Mouse (Mus musculus) midbrain, embryonic 12.5 days (tissue): Measurements from ENCODE around the gene Slc25a13. TPM values are rescaled to one million over a fixed set of nuclear protein-coding genes. Genes with fewer than 3 reads are reported as not detected.

Source experiments
- ATAC-seq: fragments of 200-750 bp; cut with Nextera tagmentation; 2 replicates; pipeline ENCODE4 v1.8.0; 2017; ENCODE audit warnings: low read depth, moderate TSS enrichment, moderate library complexity; ENCODE audit not compliant: low FRiP score
- H3K27ac ChIP-seq: fragments of 300-500 bp; sonication (generic); replicated peaks from 2 replicates; pipeline ENCODE4 v1.5.1; 2016; ENCODE audit warnings: mild to moderate bottlenecking
- H3K27me3 ChIP-seq: fragments of 300-500 bp; sonication (generic); 2 replicates; pipeline ENCODE4 v1.6.1; 2016; ENCODE audit warnings: mild to moderate bottlenecking
- H3K36me3 ChIP-seq: fragments of 300-500 bp; sonication (generic); 2 replicates; pipeline ENCODE4 v1.6.1; 2016
- H3K4me1 ChIP-seq: fragments of 300-500 bp; sonication (generic); 2 replicates; pipeline ENCODE4 v1.6.1; 2016
- H3K4me2 ChIP-seq: fragments of 300-500 bp; sonication (generic); replicated peaks from 2 replicates; pipeline ENCODE4 v1.6.1; 2016; ENCODE audit warnings: mild to moderate bottlenecking, moderate library complexity
- H3K4me3 ChIP-seq: fragments of 300-500 bp; sonication (generic); 2 replicates; pipeline ENCODE4 v1.5.1; 2016; ENCODE audit warnings: mild to moderate bottlenecking
- H3K9ac ChIP-seq: fragments of 300-500 bp; sonication (generic); replicated peaks from 2 replicates; pipeline ENCODE4 v1.6.1; 2016; ENCODE audit warnings: mild to moderate bottlenecking, moderate library complexity
- H3K9me3 ChIP-seq: fragments of 300-500 bp; sonication (generic); 2 replicates; pipeline ENCODE4 v1.6.1; 2016; ENCODE audit warnings: mild to moderate bottlenecking
- WGBS: fragments of 180-500 bp; shearing (Covaris S2); methylation state at CpG from one replicate; pipeline ENCODE4 v1.1.7; 2016; 5-methylcytosine and 5-hydroxymethylcytosine counted together
- polyA plus RNA-seq: library from polyadenylated mRNA; unstranded; fragments of >200 nt; fragmentation: Nextera tagmentation; extraction: Ambion mirVana; gene quantifications from 2 replicates; pipeline ENCODE4 v1.2.1, GENCODE M21; 2016

Slc25a13 gene
- polyA plus RNA-seq, 1 experiment from 2014 or later: 23.6 TPM

DNA sequence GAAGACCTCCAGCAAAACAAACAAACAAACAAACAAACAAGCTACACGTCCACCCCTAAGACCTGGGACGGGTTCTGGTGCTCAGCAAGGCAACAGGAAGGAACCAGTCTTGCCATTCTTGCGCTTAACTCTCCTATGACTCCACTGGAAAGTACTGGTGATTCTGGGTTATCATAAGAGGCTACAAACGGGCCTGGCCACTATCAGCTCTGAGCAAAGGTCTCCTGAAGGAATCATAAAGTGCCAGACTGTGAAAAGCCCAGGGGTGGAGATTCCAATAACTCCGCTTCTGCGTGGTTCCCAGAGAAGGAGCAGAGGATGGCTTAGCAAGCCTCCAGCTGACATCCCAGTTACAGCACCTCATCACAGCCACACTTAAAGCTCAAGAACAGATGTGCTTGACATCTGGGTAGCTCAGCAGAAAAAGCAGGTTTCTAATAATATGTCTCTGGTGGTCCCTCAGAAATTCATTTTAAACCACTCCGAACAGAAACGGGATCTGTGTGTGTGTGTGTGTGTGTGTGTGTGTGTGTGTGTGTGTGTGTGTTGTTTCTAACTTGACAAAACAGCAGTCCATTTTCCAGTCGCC, 116.0 kb downstream of the Slc25a13 start:
- peaks cover 5% of the 10 kb centered on the region; the same call in 1 of the 2 replicates for H3K4me1 ChIP-seq
- H3K4me3 ChIP-seq: no peak overlapping the region
- H3K27ac ChIP-seq: no peak overlapping the region
- 89% methylated on average over 9 of the region's 9 CpGs for WGBS
- no peak overlapping the region for H3K9ac ChIP-seq
- H3K4me2 ChIP-seq: no peak overlapping the region
- no peaks in the 10 kb centered on the region for H3K9me3 ChIP-seq
- 0 out of 2 replicates have a peak, but pooled peaks cover 4% of the 10 kb centered on the region for H3K36me3 ChIP-seq
- ATAC-seq: no peak
- H3K27me3 ChIP-seq: 0 out of 2 replicates have a peak, but pooled peaks cover 5% of the 10 kb centered on the region

DNA sequence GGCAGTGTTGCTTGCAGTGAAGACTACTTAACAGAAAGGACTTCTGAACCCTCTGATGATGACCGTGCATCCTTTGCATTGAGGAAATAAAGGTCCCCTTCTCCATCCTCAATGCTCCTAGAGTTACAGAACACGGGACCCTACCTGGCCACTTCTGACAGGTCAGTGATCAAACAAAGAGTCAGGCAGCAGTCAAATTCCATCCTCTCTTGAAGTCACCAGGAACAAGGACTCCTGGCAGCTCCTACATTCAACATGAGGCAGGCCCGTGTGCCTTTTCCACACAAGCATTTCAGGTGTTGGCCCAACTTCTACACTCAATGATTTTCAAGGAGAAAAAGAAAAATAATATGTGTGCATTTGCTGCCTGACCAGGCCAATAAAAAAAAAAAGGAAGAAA, 123.0 kb downstream of the Slc25a13 start:
- H3K27me3 ChIP-seq: no peaks in the 10 kb centered on the region
- no peak overlapping the region for H3K4me2 ChIP-seq
- H3K9me3 ChIP-seq: no peaks in the 10 kb centered on the region
- H3K36me3 ChIP-seq: no peaks in the 10 kb centered on the region
- ATAC-seq: no peak
- no peaks in the 10 kb centered on the region for H3K4me1 ChIP-seq
- 85% methylated on average over 3 of the region's 3 CpGs for WGBS
- no peak overlapping the region for H3K27ac ChIP-seq
- H3K4me3 ChIP-seq: no peak overlapping the region
- no peak overlapping the region for H3K9ac ChIP-seq

DNA sequence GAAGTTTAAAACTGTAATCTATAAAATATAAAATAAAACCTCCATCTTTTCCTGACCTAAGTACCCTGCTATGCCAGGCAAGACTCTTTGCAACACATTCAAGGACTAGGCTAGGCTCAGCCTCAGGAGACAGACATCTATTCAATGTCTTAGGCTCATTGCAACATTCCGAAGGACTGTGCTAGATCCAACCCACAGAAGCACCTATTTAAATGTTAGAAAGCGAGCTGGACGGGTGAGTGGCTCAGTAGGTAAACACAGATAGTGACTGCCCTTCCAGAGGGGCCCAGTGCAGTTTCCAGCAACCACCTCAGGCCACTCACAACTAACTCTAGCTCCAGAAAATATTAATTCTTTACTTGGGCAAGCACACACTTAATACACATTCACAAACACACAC, 123.5 kb downstream of the Slc25a13 start:
- ATAC-seq: no peak
- H3K36me3 ChIP-seq: no peaks in the 10 kb centered on the region
- no peaks in the 10 kb centered on the region for H3K27me3 ChIP-seq
- no peak overlapping the region for H3K4me2 ChIP-seq
- no peak overlapping the region for H3K9ac ChIP-seq
- H3K9me3 ChIP-seq: no peaks in the 10 kb centered on the region
- 70% methylated on average over 3 of the region's 3 CpGs for WGBS
- H3K4me1 ChIP-seq: no peaks in the 10 kb centered on the region
- H3K27ac ChIP-seq: no peak overlapping the region
- no peak overlapping the region for H3K4me3 ChIP-seq

DNA sequence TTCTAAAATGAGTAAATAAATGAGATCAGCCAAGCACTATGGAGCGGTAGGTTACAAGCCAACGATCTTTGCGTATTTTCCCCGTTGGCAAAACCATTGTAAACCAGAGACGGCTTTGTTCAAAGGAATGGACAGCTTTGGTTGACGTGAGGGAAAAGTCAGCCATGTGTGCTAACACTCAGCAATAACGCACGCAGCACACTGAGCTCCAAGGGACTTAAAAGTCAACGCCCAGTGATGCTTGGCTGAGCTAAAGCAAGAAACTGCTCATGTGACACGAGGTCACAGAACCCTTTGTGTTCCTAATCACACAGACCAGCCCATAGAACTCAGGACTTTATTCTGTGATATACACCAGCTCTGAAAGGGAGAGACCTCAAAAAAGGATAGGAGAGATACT, 124.5 kb downstream of the Slc25a13 start:
- 18% methylated on average over 10 of the region's 10 CpGs for WGBS
- H3K27ac ChIP-seq: no peak overlapping the region
- no peaks in the 10 kb centered on the region for H3K4me1 ChIP-seq
- H3K36me3 ChIP-seq: no peaks in the 10 kb centered on the region
- no peak overlapping the region for H3K4me2 ChIP-seq
- ATAC-seq: no peak
- H3K27me3 ChIP-seq: no peaks in the 10 kb centered on the region
- no peak overlapping the region for H3K4me3 ChIP-seq
- H3K9me3 ChIP-seq: no peaks in the 10 kb centered on the region
- H3K9ac ChIP-seq: no peak overlapping the region

DNA sequence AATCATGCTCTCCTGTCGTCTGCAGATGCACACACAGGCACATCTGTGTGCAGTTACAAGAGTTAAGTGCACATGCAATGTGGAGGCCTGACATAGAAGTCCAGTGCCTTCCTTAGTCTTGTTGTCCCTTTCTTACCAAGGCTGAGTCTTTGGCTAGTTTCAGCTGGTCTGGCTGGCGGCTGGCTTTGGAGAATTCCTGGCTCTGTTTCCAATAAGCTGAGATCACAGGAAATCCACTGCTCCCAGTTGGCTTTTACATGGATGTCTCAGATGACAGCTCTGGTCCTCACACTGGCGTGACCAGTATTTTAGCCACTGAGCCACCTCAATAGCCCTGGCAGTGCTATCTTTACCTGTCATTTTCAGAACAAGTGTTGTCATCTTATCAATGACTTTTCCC, 126.0 kb downstream of the Slc25a13 start:
- H3K4me2 ChIP-seq: no peak overlapping the region
- H3K4me3 ChIP-seq: no peak overlapping the region
- H3K36me3 ChIP-seq: no peaks in the 10 kb centered on the region
- ATAC-seq: no peak
- H3K9ac ChIP-seq: no peak overlapping the region
- no peaks in the 10 kb centered on the region for H3K27me3 ChIP-seq
- no peaks in the 10 kb centered on the region for H3K9me3 ChIP-seq
- no peak overlapping the region for H3K27ac ChIP-seq
- no peaks in the 10 kb centered on the region for H3K4me1 ChIP-seq
- WGBS: 87% methylated on average over 3 of the region's 3 CpGs

DNA sequence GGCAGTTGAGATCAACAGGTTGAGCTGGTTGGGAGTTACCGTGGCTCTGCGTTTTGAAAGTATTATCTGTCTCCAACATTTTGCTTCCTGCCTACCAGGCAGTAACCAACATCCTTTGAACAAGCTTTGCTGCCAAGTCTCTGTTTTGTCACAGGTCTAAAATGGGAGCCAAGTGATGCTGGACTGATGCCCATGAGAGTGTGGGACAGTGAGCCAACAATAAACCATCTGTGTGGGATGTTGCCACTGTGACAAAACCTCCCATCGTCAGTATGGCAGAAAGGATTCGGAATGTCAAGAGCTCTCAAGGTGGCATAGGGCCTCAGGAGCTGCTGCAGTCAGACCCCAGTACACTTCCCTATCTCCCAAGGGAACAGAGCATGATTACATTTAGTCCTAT, 128.8 kb downstream of the Slc25a13 start:
- H3K4me3 ChIP-seq: no peak overlapping the region
- no peaks in the 10 kb centered on the region for H3K36me3 ChIP-seq
- 93% methylated on average over 4 of the region's 4 CpGs for WGBS
- no peak overlapping the region for H3K4me2 ChIP-seq
- no peak for ATAC-seq
- H3K27ac ChIP-seq: no peak overlapping the region
- no peaks in the 10 kb centered on the region for H3K27me3 ChIP-seq
- H3K9ac ChIP-seq: no peak overlapping the region
- no peaks in the 10 kb centered on the region for H3K9me3 ChIP-seq
- no peaks in the 10 kb centered on the region for H3K4me1 ChIP-seq

DNA sequence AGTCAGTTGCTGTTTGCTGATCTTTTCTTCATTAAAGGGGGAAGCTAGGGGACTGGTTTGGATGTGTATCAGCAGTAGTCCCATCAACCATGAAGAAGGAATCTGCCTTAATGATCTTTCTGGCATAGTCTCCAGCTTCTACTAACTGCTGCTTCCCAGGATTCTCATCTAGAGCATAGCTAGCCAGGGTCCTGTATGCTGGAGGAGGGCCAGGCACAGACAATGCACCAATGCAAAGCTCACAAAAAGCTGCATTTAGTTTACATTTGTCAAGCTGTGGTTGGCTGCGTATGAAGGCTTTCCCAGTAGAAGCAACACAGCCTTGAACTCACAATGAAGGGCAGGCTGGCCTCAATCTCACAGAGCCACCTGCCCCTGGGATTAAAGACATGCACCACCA, 136.5 kb downstream of the Slc25a13 start:
- no peak overlapping the region for H3K27ac ChIP-seq
- no peaks in the 10 kb centered on the region for H3K27me3 ChIP-seq
- H3K4me2 ChIP-seq: no peak overlapping the region
- no peaks in the 10 kb centered on the region for H3K9me3 ChIP-seq
- no peak overlapping the region for H3K9ac ChIP-seq
- ATAC-seq: no peak
- H3K36me3 ChIP-seq: no peaks in the 10 kb centered on the region
- H3K4me3 ChIP-seq: no peak overlapping the region
- WGBS: 95% methylated on average over 1 of the region's 1 CpGs
- no peaks in the 10 kb centered on the region for H3K4me1 ChIP-seq

DNA sequence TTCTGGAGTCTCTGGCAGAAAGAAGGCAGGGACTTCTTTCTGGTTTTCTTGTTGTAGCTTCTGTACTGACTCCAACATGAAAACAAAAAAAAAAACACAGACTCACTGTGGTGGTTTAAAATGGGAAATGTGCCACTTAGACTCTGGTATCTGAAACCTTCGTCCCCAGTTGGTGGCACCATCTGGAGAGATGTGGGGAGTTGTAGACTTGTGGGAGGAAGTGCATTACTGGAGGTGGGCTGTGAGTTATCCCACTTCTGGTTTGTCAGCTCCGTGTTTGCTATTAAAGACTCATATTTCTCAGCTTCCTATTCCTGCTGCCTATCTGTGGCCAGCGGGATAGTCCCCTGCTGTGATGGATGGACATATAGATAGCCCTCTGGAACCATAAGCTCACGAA, 139.7 kb downstream of the Slc25a13 start:
- Histone ChIP-seq H3K27ac (no peak overlapping the region), H3K4me2 (no peak overlapping the region), H3K9me3 (no peaks in the 10 kb centered on the region), H3K4me1 (no peaks in the 10 kb centered on the region), H3K36me3 (no peaks in the 10 kb centered on the region), H3K4me3 (no peak overlapping the region), H3K9ac (no peak overlapping the region), H3K27me3 (no peaks in the 10 kb centered on the region)
- no peak for ATAC-seq
- 82% methylated on average over 4 of the region's 4 CpGs for WGBS

DNA sequence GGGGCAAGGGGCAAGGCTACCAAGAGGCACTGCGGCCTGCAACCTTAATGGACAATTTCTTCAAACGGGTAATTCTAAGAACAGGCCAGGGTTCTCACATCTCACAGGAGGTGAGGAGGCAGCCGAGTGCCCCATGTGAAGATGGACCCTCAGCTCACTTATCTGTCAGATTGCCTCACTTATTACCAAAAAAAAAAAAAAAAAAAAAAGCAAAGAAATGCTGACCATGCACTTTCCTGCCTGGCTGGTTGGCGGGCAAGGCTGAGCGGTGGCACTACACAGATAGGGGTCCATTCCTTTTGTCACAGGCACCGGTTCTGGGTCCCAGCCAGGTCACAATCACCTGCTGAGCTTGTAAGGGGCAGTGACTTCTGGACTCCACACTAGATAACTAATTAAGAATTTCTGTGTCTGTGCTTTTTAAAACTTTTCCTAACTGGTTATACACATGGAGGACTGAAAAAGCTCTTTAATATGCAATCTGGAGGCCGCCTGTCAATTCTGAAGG, 141.0 kb downstream of the Slc25a13 start:
- no peak overlapping the region for H3K4me3 ChIP-seq
- 88% methylated on average over 7 of the region's 7 CpGs for WGBS
- H3K27ac ChIP-seq: no peak overlapping the region
- no peaks in the 10 kb centered on the region for H3K36me3 ChIP-seq
- peaks cover 3% of the 10 kb centered on the region; the same call in 1 of the 2 replicates for H3K4me1 ChIP-seq
- H3K4me2 ChIP-seq: no peak overlapping the region
- H3K9ac ChIP-seq: no peak overlapping the region
- no peaks in the 10 kb centered on the region for H3K9me3 ChIP-seq
- no peak for ATAC-seq
- H3K27me3 ChIP-seq: no peaks in the 10 kb centered on the region

DNA sequence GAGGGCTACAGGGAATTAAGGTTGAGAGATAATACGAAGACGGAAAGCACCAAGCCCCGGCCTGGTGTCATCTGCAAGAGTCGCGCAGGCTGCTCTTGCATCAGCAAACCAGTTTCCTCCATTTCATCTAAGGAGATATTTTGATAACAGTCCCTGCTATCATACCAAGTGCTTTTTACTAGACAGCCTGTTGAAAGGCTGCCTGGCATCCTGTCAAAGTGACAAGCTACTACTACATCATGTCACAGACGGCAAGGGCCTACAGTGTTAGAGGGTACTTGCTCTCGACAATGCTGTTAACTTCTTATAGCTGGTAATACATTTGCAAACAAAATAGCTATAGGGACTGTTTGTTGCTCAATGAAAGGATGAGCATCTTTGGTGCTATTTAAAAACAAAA, 145.9 kb downstream of the Slc25a13 start:
- 74% methylated on average over 7 of the region's 7 CpGs for whole genome bisulfite sequencing
- no peak overlapping the region for H3K4me3 ChIP-seq
- H3K9ac ChIP-seq: no peak overlapping the region
- no peak overlapping the region for H3K27ac ChIP-seq
- H3K36me3 ChIP-seq: no peaks in the 10 kb centered on the region
- no peaks in the 10 kb centered on the region for H3K9me3 ChIP-seq
- H3K27me3 ChIP-seq: no peaks in the 10 kb centered on the region
- H3K4me2 ChIP-seq: no peak overlapping the region
- peaks cover 14% of the 10 kb centered on the region for H3K4me1 ChIP-seq
- no peak for ATAC-seq

DNA sequence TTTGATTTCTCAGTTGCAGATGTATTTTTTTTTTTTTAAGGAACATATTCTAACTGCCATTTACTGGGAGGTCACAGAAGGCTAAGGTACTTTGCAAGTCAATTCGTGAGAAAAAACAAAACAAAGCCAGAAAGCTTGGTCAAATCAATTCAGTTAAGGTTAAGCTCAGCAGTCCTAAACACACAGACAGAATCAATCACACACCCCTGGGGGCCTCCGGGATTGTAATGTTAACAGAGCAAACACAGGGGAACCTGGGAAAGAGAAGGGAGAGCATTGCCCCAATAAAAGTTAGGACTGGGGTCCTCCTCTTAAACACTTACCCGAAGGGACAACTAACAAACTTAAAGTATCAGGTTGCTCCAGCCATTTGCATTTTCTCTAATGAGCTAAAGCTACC, 147.0 kb downstream of the Slc25a13 start:
- ATAC-seq: no peak
- H3K9ac ChIP-seq: no peak overlapping the region
- no peak overlapping the region for H3K4me3 ChIP-seq
- 5% methylated on average over 3 of the region's 3 CpGs for WGBS
- H3K9me3 ChIP-seq: no peaks in the 10 kb centered on the region
- peaks cover 14% of the 10 kb centered on the region for H3K4me1 ChIP-seq
- no peak overlapping the region for H3K4me2 ChIP-seq
- H3K36me3 ChIP-seq: no peaks in the 10 kb centered on the region
- no peak overlapping the region for H3K27ac ChIP-seq
- H3K27me3 ChIP-seq: no peaks in the 10 kb centered on the region

DNA sequence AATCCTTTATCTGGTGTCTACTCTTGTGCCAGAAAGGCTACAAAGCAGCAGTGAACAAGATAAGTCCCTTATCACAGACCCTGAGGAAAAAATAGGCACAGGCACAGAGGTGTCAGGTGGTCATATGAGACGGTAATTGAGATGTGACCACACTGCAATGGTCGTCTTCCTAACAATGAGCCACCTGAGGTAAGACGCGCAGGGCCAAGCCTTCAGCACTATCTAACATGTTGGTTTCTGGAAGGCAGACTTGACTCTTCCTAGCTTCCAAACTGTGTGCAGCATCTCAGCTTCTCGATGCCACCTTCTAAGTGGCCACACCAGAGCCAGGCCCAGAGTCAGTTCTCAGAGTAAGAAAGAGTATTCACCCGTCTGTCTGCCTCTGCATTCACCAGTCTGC, 149.8 kb downstream of the Slc25a13 start:
- Histone ChIP-seq H3K27ac (no peak overlapping the region), H3K27me3 (no peaks in the 10 kb centered on the region), H3K4me2 (no peak overlapping the region), H3K36me3 (no peaks in the 10 kb centered on the region), H3K4me1 (peaks cover 14% of the 10 kb centered on the region), H3K9me3 (no peaks in the 10 kb centered on the region), H3K4me3 (no peak overlapping the region), H3K9ac (no peak overlapping the region)
- no peak for ATAC-seq
- WGBS: 85% methylated on average over 6 of the region's 6 CpGs

DNA sequence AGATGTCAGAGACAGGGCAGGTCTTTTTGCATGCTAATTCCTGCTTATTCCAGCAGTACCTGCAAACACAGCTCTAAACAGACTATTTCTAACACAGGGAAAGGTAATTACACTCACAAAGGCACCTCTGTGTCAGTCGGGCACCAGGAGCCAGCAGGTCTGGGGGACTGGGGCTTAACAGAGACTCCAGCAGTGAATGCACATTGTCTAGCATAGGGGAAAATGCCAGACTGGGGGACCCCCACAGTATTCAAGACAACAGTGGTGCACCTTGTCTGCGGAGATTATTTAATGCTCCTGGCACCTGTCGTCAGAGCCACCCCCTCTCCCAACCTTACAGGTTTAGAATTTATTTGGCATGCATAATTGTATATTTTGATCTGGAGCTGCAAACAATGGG, 158.4 kb downstream of the Slc25a13 start:
- 25% methylated on average over 3 of the region's 3 CpGs for WGBS
- Histone ChIP-seq H3K27ac (no peak overlapping the region), H3K9ac (no peak overlapping the region), H3K27me3 (no peaks in the 10 kb centered on the region), H3K4me1 (peaks cover 10% of the 10 kb centered on the region), H3K4me2 (no peak overlapping the region), H3K36me3 (no peaks in the 10 kb centered on the region), H3K9me3 (no peaks in the 10 kb centered on the region), H3K4me3 (no peak overlapping the region)
- peak; percentile 19; the same call in 1 of the 2 replicates for ATAC-seq
